Mouse (Mus musculus): Measurements from ENCODE around the gene Timm8a2.

- TF ChIP-seq POLR2A (IDR thresholded peaks at IDR 0.05; ENCODE audit: extremely low read depth, insufficient read depth, low read length) = no peak
- TF ChIP-seq CTCF (IDR thresholded peaks at IDR 0.05; ENCODE audit: extremely low read depth, insufficient read depth, low read length) = no peak
Observed at GRCm38 (mm10) chr14:122079921-122080320, 45.4 kb downstream of the Timm8a2 start.

Data from cortical plate, adult 2 months (tissue).